In the genomic region with DNA sequence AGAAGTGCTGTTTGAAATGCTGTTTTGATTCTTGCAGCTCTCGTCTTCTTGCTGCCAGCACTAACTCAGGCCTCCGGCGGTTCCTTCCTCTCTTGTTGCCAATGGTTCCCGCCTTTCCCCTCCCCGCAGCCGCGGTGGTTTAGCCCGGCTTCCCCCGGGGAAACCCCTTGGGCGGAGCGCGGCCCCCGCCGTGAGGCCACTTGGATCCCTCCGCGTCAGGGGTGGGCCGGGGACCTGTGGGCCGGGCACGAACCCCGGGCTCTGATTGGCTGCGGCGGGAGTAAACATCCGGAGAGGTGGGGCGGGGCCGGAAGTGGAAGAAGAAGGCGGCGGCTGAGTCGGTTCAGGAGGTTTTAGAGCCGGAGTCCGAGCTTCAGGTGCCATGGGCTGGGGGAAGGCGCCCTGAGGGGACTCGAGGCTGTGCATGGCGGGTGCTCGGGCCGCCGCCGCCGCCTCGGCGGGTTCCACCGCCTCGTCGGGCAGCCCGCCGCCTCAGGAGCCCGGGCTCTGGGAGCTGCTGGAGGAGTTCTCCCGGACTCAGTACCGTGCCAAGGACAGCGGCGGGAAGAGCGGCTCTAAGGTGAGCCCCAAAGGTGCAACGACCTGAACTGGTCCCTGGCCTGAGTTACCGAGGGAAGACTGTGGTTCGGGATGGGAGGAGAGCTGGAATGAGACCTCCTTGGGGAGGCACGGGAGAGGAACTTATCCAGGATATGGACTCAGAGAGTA, we compare ENCODE assay signal across 8 mouse cellular contexts. TPM values are rescaled to one million over a fixed set of nuclear protein-coding genes. Genes with fewer than 3 reads are reported as not detected.
DNase-seq lines count a peak whose midpoint lies in the region; ATAC-seq and TF ChIP-seq lines count a peak whose summit lies in the region.

A gene (plus strand): TSS at position 302 of the 729 bp plus-strand sequence.

- WGBS in hindbrain, embryonic 10.5 days: under 1% methylated on average over 55 of the region's 55 CpGs
- under 1% methylated on average over 49 of the region's 55 CpGs for WGBS in lung, postnatal 0 days

- peak; percentile 99 for ATAC-seq in frontal cortex, adult (ENCODE audit: low TSS enrichment)
- ATAC-seq in lung, postnatal 0 days: peak; percentile 100

- peak within 1 kb of the TSS; percentile 85 for H3K27ac ChIP-seq in hindbrain, embryonic 10.5 days
- peak within 1 kb of the TSS; percentile 86 for H3K27ac ChIP-seq in lung, postnatal 0 days (ENCODE audit: low read length)

- peaks cover 28% of the 10 kb centered on the region for H3K36me3 ChIP-seq in hindbrain, embryonic 10.5 days
- 0 out of 2 replicates have a peak, but pooled peaks cover 8% of the 10 kb centered on the region for H3K36me3 ChIP-seq in lung, postnatal 0 days (ENCODE audit: insufficient read depth, low read length)

- H3K4me1 ChIP-seq in hindbrain, embryonic 10.5 days (replicated peaks): peaks cover 21% of the 10 kb centered on the region
- peaks cover 5% of the 10 kb centered on the region for H3K4me1 ChIP-seq in lung, postnatal 0 days (ENCODE audit: insufficient read depth, low read depth, low read length)

- H3K27me3 ChIP-seq in hindbrain, embryonic 10.5 days (ENCODE audit: insufficient read depth, poor library complexity, severe bottlenecking): no peaks in the 10 kb centered on the region
- H3K27me3 ChIP-seq in lung, postnatal 0 days (replicated peaks; ENCODE audit: insufficient read depth, low read length): no peaks in the 10 kb centered on the region

- peak; percentile 98 for DNase-seq in MN1 (ENCODE audit: low spot score)
- peak; percentile 99 for DNase-seq in cerebellum, adult 9-10 months
- peak; percentile 99 for DNase-seq in hindbrain, embryonic 10.5 days (ENCODE audit: low spot score)
- DNase-seq in layer of hippocampus, adult 9-11 months: peak; percentile 98
- peak; percentile 99 for DNase-seq in lung, postnatal 0 days (ENCODE audit: low spot score)
- DNase-seq in ovary, postnatal 14 days (ENCODE audit: low spot score): peak; percentile 98
- peak; percentile 100 for DNase-seq in thymus, postnatal 14 days

- H3K4me2 ChIP-seq in lung, postnatal 0 days (replicated peaks; ENCODE audit: low read depth, low read length): peak within 1 kb of the TSS; percentile 90

- peak within 1 kb of the TSS; percentile 89 for H3K9ac ChIP-seq in lung, postnatal 0 days (replicated peaks; ENCODE audit: low read depth)

- peak; percentile 78 for TF ChIP-seq EP300 in lung, postnatal 0 days (IDR thresholded peaks at IDR 0.05)

- no peaks in the 10 kb centered on the region for H3K9me3 ChIP-seq in hindbrain, embryonic 10.5 days
- H3K9me3 ChIP-seq in lung, postnatal 0 days (ENCODE audit: low read length): no peaks in the 10 kb centered on the region

- no peak for TF ChIP-seq CTCF in lung, postnatal 0 days (IDR thresholded peaks at IDR 0.05)

- peak within 1 kb of the TSS; percentile 97 for H3K4me3 ChIP-seq in hindbrain, embryonic 10.5 days
- peak within 1 kb of the TSS; percentile 99 for H3K4me3 ChIP-seq in lung, postnatal 0 days (ENCODE audit: low read depth, low read length)

RNA-seq across cellular contexts. Expression of the gene that starts here (rescaled TPM):
- polyA plus RNA-seq in hindbrain, embryonic 10.5 days (2016; fragmentation: Nextera tagmentation; extraction: Ambion mirVana): 45.7 and 52.3 TPM in 2 replicates
- polyA plus RNA-seq in lung, postnatal 0 days (2015; fragmentation: Nextera tagmentation; extraction: Ambion mirVana): 27.4 and 33.6 TPM in 2 replicates

Comparison
In these comparisons a context has a peak if more than half of its experiments do, and no peak if none do; other contexts are left out.
1. Peak in every context shown above with its lines: DNase-seq, ATAC-seq, H3K4me3 ChIP-seq and H3K27ac ChIP-seq.